17 mouse cellular contexts compared by ENCODE assay signal in genomic region chr10:21474242-21474641, GRCm38 (mm10).
A peak's percentile ranks its signal among the peaks of the same experiment; 100 is the strongest.
DNase-seq lines count a peak whose midpoint lies in the region; ATAC-seq lines count a peak whose summit lies in the region.
"Had no signal": no experiment of that assay in that cellular context is flagged by ENCODE, and none has a peak within 500 bp of the region (broad histone marks: within the 10 kb centered on the region; RNA-seq: fewer than 3 reads in every experiment).

No protein-coding gene starts in this region.

- no peak overlapping the region for H3K27ac ChIP-seq in embryonic facial prominence, embryonic 14.5 days (replicated peaks; ENCODE audit: low read depth, low read length)
- no peak overlapping the region for H3K27ac ChIP-seq in embryonic facial prominence, embryonic 10.5 days (replicated peaks)
- no peak overlapping the region for H3K27ac ChIP-seq in limb, embryonic 15.5 days
- H3K27ac ChIP-seq: forebrain, embryonic 15.5 days; heart, embryonic 13.5 days had no signal

- peak; percentile 61 for DNase-seq in embryonic facial prominence, embryonic 14.5 days (ENCODE audit: low spot score)
- DNase-seq in embryonic facial prominence, embryonic 10.5 days (ENCODE audit: low spot score), result no peak
- peak; percentile 72 for DNase-seq in left cerebral cortex, postnatal 4 days
- DNase-seq in left cerebral cortex, postnatal 14 days (ENCODE audit: low spot score in 2 of 2), result no peak
- peak; percentile 16 for DNase-seq in brain, adult 2 months (ENCODE audit: low read depth, low spot score)
- DNase-seq: adrenal gland, adult 2 months; adrenal gland, postnatal 25 days; cerebellum, adult 8-10 months; gastrocnemius, postnatal 36 days; heart, adult 11 months; heart, postnatal 36 days had no signal

- no peaks in the 10 kb centered on the region for H3K36me3 ChIP-seq in embryonic facial prominence, embryonic 14.5 days (ENCODE audit: control insufficient read depth, insufficient read depth, low read length)
- H3K36me3 ChIP-seq in embryonic facial prominence, embryonic 10.5 days (replicated peaks), result no peaks in the 10 kb centered on the region
- H3K36me3 ChIP-seq in limb, embryonic 15.5 days, result no peaks in the 10 kb centered on the region
- H3K36me3 ChIP-seq: forebrain, embryonic 15.5 days; heart, embryonic 13.5 days had no signal

- no peaks in the 10 kb centered on the region for H3K9me3 ChIP-seq in embryonic facial prominence, embryonic 14.5 days (ENCODE audit: control insufficient read depth, low read length)
- no peaks in the 10 kb centered on the region for H3K9me3 ChIP-seq in embryonic facial prominence, embryonic 10.5 days
- H3K9me3 ChIP-seq in limb, embryonic 15.5 days, result no peaks in the 10 kb centered on the region
- H3K9me3 ChIP-seq: forebrain, embryonic 15.5 days; heart, embryonic 13.5 days had no signal

- H3K4me2 ChIP-seq in embryonic facial prominence, embryonic 14.5 days (ENCODE audit: low read depth, low read length), result no peak overlapping the region
- no peak overlapping the region for H3K4me2 ChIP-seq in limb, embryonic 15.5 days
- H3K4me2 ChIP-seq: forebrain, embryonic 15.5 days; heart, embryonic 13.5 days had no signal

- H3K4me3 ChIP-seq in embryonic facial prominence, embryonic 14.5 days (ENCODE audit: low read depth, low read length), result no peak overlapping the region
- H3K4me3 ChIP-seq in embryonic facial prominence, embryonic 10.5 days, result no peak overlapping the region
- no peak overlapping the region for H3K4me3 ChIP-seq in limb, embryonic 15.5 days
- H3K4me3 ChIP-seq: forebrain, embryonic 15.5 days; heart, embryonic 13.5 days had no signal

- intact Hi-C loops in left cerebral cortex, postnatal 4 days (cut with DNase I), result no loop called here
- intact Hi-C loops in left cerebral cortex, postnatal 14 days (cut with DNase I), result no loop called here

- H3K9ac ChIP-seq in embryonic facial prominence, embryonic 14.5 days (ENCODE audit: low read depth, low read length), result no peak overlapping the region
- H3K9ac ChIP-seq in limb, embryonic 15.5 days, result no peak overlapping the region
- H3K9ac ChIP-seq: forebrain, embryonic 15.5 days; heart, embryonic 13.5 days had no signal

- 48% methylated on average over 7 of the region's 7 CpGs for WGBS in embryonic facial prominence, embryonic 14.5 days
- WGBS in embryonic facial prominence, embryonic 10.5 days, result 85% methylated on average over 7 of the region's 7 CpGs
- 36% methylated on average over 7 of the region's 7 CpGs for WGBS in limb, embryonic 15.5 days

- ATAC-seq in embryonic facial prominence, embryonic 14.5 days (ENCODE audit: low read depth), result no peak
- ATAC-seq in limb, embryonic 15.5 days (ENCODE audit: insufficient number of reproducible peaks, low FRiP score, low TSS enrichment, low read depth), result 0 out of 2 replicates have a peak, but pooled peaks have one; percentile 58
- ATAC-seq: forebrain, embryonic 15.5 days; hindbrain, embryonic 16.5 days; Patski had no signal

- H3K4me1 ChIP-seq in embryonic facial prominence, embryonic 14.5 days (ENCODE audit: control insufficient read depth, insufficient read depth, low read length), result 0 out of 2 replicates have a peak, but pooled peaks cover 3% of the 10 kb centered on the region
- no peaks in the 10 kb centered on the region for H3K4me1 ChIP-seq in embryonic facial prominence, embryonic 10.5 days
- H3K4me1 ChIP-seq in limb, embryonic 15.5 days, result 0 out of 2 replicates have a peak, but pooled peaks cover 4% of the 10 kb centered on the region
- H3K4me1 ChIP-seq: forebrain, embryonic 15.5 days; heart, embryonic 13.5 days had no signal

- no peaks in the 10 kb centered on the region for H3K27me3 ChIP-seq in embryonic facial prominence, embryonic 14.5 days (replicated peaks; ENCODE audit: control insufficient read depth, insufficient read depth, low read length)
- H3K27me3 ChIP-seq in embryonic facial prominence, embryonic 10.5 days (replicated peaks; ENCODE audit: low read depth, poor library complexity, severe bottlenecking), result peaks cover 12% of the 10 kb centered on the region; the same call in 1 of the 2 replicates
- no peaks in the 10 kb centered on the region for H3K27me3 ChIP-seq in limb, embryonic 15.5 days
- H3K27me3 ChIP-seq: CH12.LX; forebrain, embryonic 15.5 days; heart, embryonic 13.5 days had no signal

Comparison
In these comparisons a context has a peak if more than half of its experiments do, and no peak if none do; other contexts are left out.
1. DNase-seq: peak in embryonic facial prominence, embryonic 14.5 days (single experiment), left cerebral cortex, postnatal 4 days (single experiment) and brain, adult 2 months (single experiment); none in embryonic facial prominence, embryonic 10.5 days (single experiment) and left cerebral cortex, postnatal 14 days (0 of 2).